Mouse (Mus musculus) brown adipose tissue, adult 24 weeks (tissue): ENCODE results near the gene Ank3. TPM values are rescaled to one million over a fixed set of nuclear protein-coding genes. Genes with fewer than 3 reads are reported as not detected.

Experiments used
- H3K27ac ChIP-seq: fragments of 200-500 bp; replicated peaks from 2 replicates; pipeline ENCODE4 v1.5.1; 2012; ENCODE audit warnings: low read depth, mild to moderate bottlenecking, low read length
- H3K4me1 ChIP-seq: fragments of 200-500 bp; 2 replicates; pipeline ENCODE4 v1.6.1; 2012; ENCODE audit warnings: low read length, mixed read lengths; ENCODE audit not compliant: control insufficient read depth, insufficient read depth, insufficient read length
- H3K4me3 ChIP-seq: fragments of 200-500 bp; 2 replicates; pipeline ENCODE4 v1.5.1; 2012; ENCODE audit warnings: low read depth, mild to moderate bottlenecking, low read length, moderate library complexity; ENCODE audit not compliant: insufficient read depth
- polyA plus RNA-seq: library from polyadenylated mRNA; stranded (reverse); fragments of >200 nt; gene quantifications from 2 replicates; pipeline ENCODE4 v1.2.4, GENCODE M21; 2012; ENCODE audit not compliant: missing spikeins, insufficient read depth, insufficient read length

Ank3 gene
- polyA plus RNA-seq, 1 experiment = 6.5 TPM

GRCm38 (mm10) chr10:69962976-69963375, 564.4 kb downstream of the Ank3 start:
- H3K4me1 ChIP-seq = no peaks in the 10 kb centered on the region
- H3K27ac ChIP-seq = no peak overlapping the region
- H3K4me3 ChIP-seq = no peak overlapping the region

- Histone ChIP-seq H3K27ac (no peak overlapping the region), H3K4me1 (no peaks in the 10 kb centered on the region), H3K4me3 (no peak overlapping the region)
These were observed 566.0 kb downstream of the Ank3 start for GRCm38 (mm10) chr10:69964611-69965010.

- H3K4me3 ChIP-seq = no peak overlapping the region
- H3K27ac ChIP-seq = no peak overlapping the region
These were observed 566.5 kb downstream of the Ank3 start for GRCm38 (mm10) chr10:69965085-69965484.

GRCm38 (mm10) chr10:69967994-69968393, 569.4 kb downstream of the Ank3 start:
- H3K4me3 ChIP-seq = no peak overlapping the region
- H3K27ac ChIP-seq = no peak overlapping the region
- H3K4me1 ChIP-seq = no peaks in the 10 kb centered on the region

More at GRCm38 (mm10) chr10:69965085-69965484, 566.5 kb downstream of the Ank3 start:
- H3K4me1 ChIP-seq = no peaks in the 10 kb centered on the region

GRCm38 (mm10) chr10:69979636-69980035, 581.1 kb downstream of the Ank3 start:
- H3K27ac ChIP-seq = no peak overlapping the region
- H3K4me3 ChIP-seq = no peak overlapping the region

GRCm38 (mm10) chr10:69981386-69982097, 583.0 kb downstream of the Ank3 start:
- H3K4me1 ChIP-seq = no peaks in the 10 kb centered on the region
- no peak overlapping the region for H3K4me3 ChIP-seq
- H3K27ac ChIP-seq = no peak overlapping the region

More at GRCm38 (mm10) chr10:69979636-69980035, 581.1 kb downstream of the Ank3 start:
- no peaks in the 10 kb centered on the region for H3K4me1 ChIP-seq

- H3K4me3 ChIP-seq = no peak overlapping the region
These were observed 584.1 kb downstream of the Ank3 start for GRCm38 (mm10) chr10:69982701-69983100.

GRCm38 (mm10) chr10:69987496-69987895, 588.9 kb downstream of the Ank3 start:
- Histone ChIP-seq H3K4me1 (no peaks in the 10 kb centered on the region), H3K27ac (no peak overlapping the region), H3K4me3 (no peak overlapping the region)

More at GRCm38 (mm10) chr10:69982701-69983100, 584.1 kb downstream of the Ank3 start:
- Histone ChIP-seq H3K4me1 (no peaks in the 10 kb centered on the region), H3K27ac (no peak overlapping the region)

- no peak overlapping the region for H3K4me3 ChIP-seq
- no peaks in the 10 kb centered on the region for H3K4me1 ChIP-seq
- H3K27ac ChIP-seq = no peak overlapping the region
These were observed 598.5 kb downstream of the Ank3 start for GRCm38 (mm10) chr10:69997082-69997481.

- Histone ChIP-seq H3K4me3 (no peak overlapping the region), H3K4me1 (no peaks in the 10 kb centered on the region), H3K27ac (no peak overlapping the region)
These were observed 605.5 kb downstream of the Ank3 start for GRCm38 (mm10) chr10:70004058-70004457.

GRCm38 (mm10) chr10:70004831-70005230, 606.3 kb downstream of the Ank3 start:
- no peaks in the 10 kb centered on the region for H3K4me1 ChIP-seq
- no peak overlapping the region for H3K4me3 ChIP-seq
- no peak overlapping the region for H3K27ac ChIP-seq

- Histone ChIP-seq H3K4me1 (no peaks in the 10 kb centered on the region), H3K4me3 (no peak overlapping the region), H3K27ac (no peak overlapping the region)
These were observed 607.8 kb downstream of the Ank3 start for GRCm38 (mm10) chr10:70006380-70006779.

GRCm38 (mm10) chr10:70011738-70012137, 613.2 kb downstream of the Ank3 start:
- Histone ChIP-seq H3K27ac (no peak overlapping the region), H3K4me1 (no peaks in the 10 kb centered on the region), H3K4me3 (no peak overlapping the region)

GRCm38 (mm10) chr10:70013931-70014330, 615.4 kb downstream of the Ank3 start:
- no peak overlapping the region for H3K4me3 ChIP-seq
- H3K27ac ChIP-seq = no peak overlapping the region
- H3K4me1 ChIP-seq = no peaks in the 10 kb centered on the region

GRCm38 (mm10) chr10:70015201-70015600, 616.6 kb downstream of the Ank3 start:
- Histone ChIP-seq H3K27ac (no peak overlapping the region), H3K4me1 (no peaks in the 10 kb centered on the region), H3K4me3 (no peak overlapping the region)

GRCm38 (mm10) chr10:70018691-70019090, 620.1 kb downstream of the Ank3 start:
- Histone ChIP-seq H3K27ac (no peak overlapping the region), H3K4me1 (no peaks in the 10 kb centered on the region), H3K4me3 (no peak overlapping the region)
